Mouse (Mus musculus) neural tube, embryonic 13.5 days (tissue): ENCODE measurements around the gene Acvrl1. TPM values are rescaled to one million over a fixed set of nuclear protein-coding genes. Genes with fewer than 3 reads are reported as not detected.

ENCODE experiments used
- ATAC-seq: fragments of 200-750 bp; cut with Nextera tagmentation; 2 replicates; pipeline ENCODE4 v1.8.0; 2017; ENCODE audit warnings: low read depth, mild to moderate bottlenecking, moderate TSS enrichment, moderate library complexity
- H3K27ac ChIP-seq: fragments of 300-500 bp; sonication (generic); replicated peaks from 2 replicates; pipeline ENCODE4 v1.5.1; 2015; ENCODE audit warnings: moderate library complexity, mild to moderate bottlenecking, inconsistent platforms
- H3K27me3 ChIP-seq: fragments of 300-500 bp; sonication (generic); 2 replicates; pipeline ENCODE4 v1.6.1; 2015; ENCODE audit warnings: mild to moderate bottlenecking, inconsistent platforms
- H3K36me3 ChIP-seq: fragments of 300-500 bp; sonication (generic); 2 replicates; pipeline ENCODE4 v1.6.1; 2015; ENCODE audit warnings: mild to moderate bottlenecking, inconsistent platforms
- H3K4me1 ChIP-seq: fragments of 300-500 bp; sonication (generic); replicated peaks from 2 replicates; pipeline ENCODE4 v1.6.1; 2015; ENCODE audit warnings: inconsistent platforms
- H3K4me2 ChIP-seq: fragments of 300-500 bp; sonication (generic); 2 replicates; pipeline ENCODE4 v1.6.1; 2015; ENCODE audit warnings: inconsistent platforms, mild to moderate bottlenecking, moderate library complexity
- H3K4me3 ChIP-seq: fragments of 300-500 bp; sonication (generic); 2 replicates; pipeline ENCODE4 v1.5.1; 2015; ENCODE audit warnings: mild to moderate bottlenecking, inconsistent platforms
- H3K9ac ChIP-seq: fragments of 300-500 bp; sonication (generic); 2 replicates; pipeline ENCODE4 v1.6.1; 2015; ENCODE audit warnings: moderate library complexity, mild to moderate bottlenecking, inconsistent platforms
- H3K9me3 ChIP-seq: fragments of 300-500 bp; sonication (generic); 2 replicates; pipeline ENCODE4 v1.6.1; 2016; ENCODE audit warnings: inconsistent platforms
- WGBS: fragments of 180-500 bp; shearing (Covaris S2); methylation state at CpG from one replicate; pipeline ENCODE4 v1.1.7; 2015; 5-methylcytosine and 5-hydroxymethylcytosine counted together
- polyA plus RNA-seq: library from polyadenylated mRNA; unstranded; fragments of >200 nt; fragmentation: Nextera tagmentation; extraction: Ambion mirVana; gene quantifications from 2 replicates; pipeline ENCODE4 v1.2.1, GENCODE M21; 2015

Acvrl1 gene
- polyA plus RNA-seq, 1 experiment from 2014 or later = 8.1 TPM

- H3K9me3 ChIP-seq = no peaks in the 10 kb centered on the region
- peak; percentile 91 for ATAC-seq
- H3K36me3 ChIP-seq = no peaks in the 10 kb centered on the region
- H3K9ac ChIP-seq = no peak overlapping the region
- H3K27ac ChIP-seq = peak overlapping the region; percentile 85
- H3K4me1 ChIP-seq = peaks cover 52% of the 10 kb centered on the region
- peaks cover 6% of the 10 kb centered on the region; the same call in 1 of the 2 replicates for H3K27me3 ChIP-seq
- H3K4me3 ChIP-seq = no peak overlapping the region
- H3K4me2 ChIP-seq = peak overlapping the region; percentile 27
- 6% methylated on average over 25 of the region's 25 CpGs for WGBS
These were observed 35.3 kb upstream of the Acvrl1 start for GRCm38 (mm10) chr15:101092829-101093648.

GRCm38 (mm10) chr15:101093988-101094387 is 34.3 kb upstream of the Acvrl1 start:
- Histone ChIP-seq H3K4me1 (peaks cover 54% of the 10 kb centered on the region), H3K27me3 (peaks cover 6% of the 10 kb centered on the region; the same call in 1 of the 2 replicates), H3K36me3 (no peaks in the 10 kb centered on the region), H3K4me2 (no peak overlapping the region), H3K27ac (peak overlapping the region; percentile 85), H3K9me3 (no peaks in the 10 kb centered on the region), H3K4me3 (no peak overlapping the region), H3K9ac (no peak overlapping the region)
- ATAC-seq = no peak
- WGBS = 37% methylated on average over 6 of the region's 6 CpGs

GRCm38 (mm10) chr15:101094979-101095378 is 33.3 kb upstream of the Acvrl1 start:
- H3K9me3 ChIP-seq = no peaks in the 10 kb centered on the region
- no peak for ATAC-seq
- no peak overlapping the region for H3K9ac ChIP-seq
- no peak overlapping the region for H3K4me2 ChIP-seq
- H3K27me3 ChIP-seq = peaks cover 6% of the 10 kb centered on the region; the same call in 1 of the 2 replicates
- no peak overlapping the region for H3K27ac ChIP-seq
- H3K36me3 ChIP-seq = no peaks in the 10 kb centered on the region
- peaks cover 57% of the 10 kb centered on the region for H3K4me1 ChIP-seq
- no peak overlapping the region for H3K4me3 ChIP-seq
- 53% methylated on average over 9 of the region's 9 CpGs for whole genome bisulfite sequencing

GRCm38 (mm10) chr15:101095392-101095791 is 32.9 kb upstream of the Acvrl1 start:
- Histone ChIP-seq H3K4me1 (peaks cover 57% of the 10 kb centered on the region), H3K36me3 (no peaks in the 10 kb centered on the region), H3K27ac (no peak overlapping the region), H3K9me3 (no peaks in the 10 kb centered on the region), H3K27me3 (peaks cover 6% of the 10 kb centered on the region; the same call in 1 of the 2 replicates), H3K9ac (no peak overlapping the region), H3K4me3 (no peak overlapping the region), H3K4me2 (no peak overlapping the region)
- ATAC-seq = no peak
- 52% methylated on average over 3 of the region's 3 CpGs for WGBS

GRCm38 (mm10) chr15:101097985-101098651 is 30.2 kb upstream of the Acvrl1 start:
- ATAC-seq = no peak
- WGBS = 3% methylated on average over 28 of the region's 28 CpGs
- Histone ChIP-seq H3K9ac (peak overlapping the region; percentile 44; the same call in 1 of the 2 replicates), H3K4me2 (peak overlapping the region; percentile 42), H3K36me3 (no peaks in the 10 kb centered on the region), H3K4me1 (peaks cover 53% of the 10 kb centered on the region), H3K27me3 (peaks cover 6% of the 10 kb centered on the region; the same call in 1 of the 2 replicates), H3K9me3 (no peaks in the 10 kb centered on the region), H3K27ac (peak overlapping the region; percentile 18; the same call in 1 of the 2 replicates), H3K4me3 (peak overlapping the region; percentile 3; the same call in 1 of the 2 replicates)

- H3K9me3 ChIP-seq = no peaks in the 10 kb centered on the region
- 67% methylated on average over 3 of the region's 3 CpGs for WGBS
- no peak for ATAC-seq
These were observed 27.3 kb upstream of the Acvrl1 start for GRCm38 (mm10) chr15:101100996-101101395.

GRCm38 (mm10) chr15:101103605-101104304 is 24.6 kb upstream of the Acvrl1 start:
- Histone ChIP-seq H3K4me3 (no peak overlapping the region), H3K27me3 (no peaks in the 10 kb centered on the region), H3K4me1 (peaks cover 15% of the 10 kb centered on the region), H3K4me2 (no peak overlapping the region), H3K36me3 (no peaks in the 10 kb centered on the region), H3K9me3 (no peaks in the 10 kb centered on the region), H3K27ac (no peak overlapping the region), H3K9ac (no peak overlapping the region)
- WGBS = 51% methylated on average over 9 of the region's 9 CpGs
- ATAC-seq = no peak

More at GRCm38 (mm10) chr15:101100996-101101395, 27.3 kb upstream of the Acvrl1 start:
- Histone ChIP-seq H3K4me2 (no peak overlapping the region), H3K9ac (no peak overlapping the region), H3K27ac (no peak overlapping the region), H3K4me3 (no peak overlapping the region), H3K27me3 (no peaks in the 10 kb centered on the region), H3K36me3 (no peaks in the 10 kb centered on the region), H3K4me1 (peaks cover 33% of the 10 kb centered on the region)

- no peak overlapping the region for H3K27ac ChIP-seq
- no peaks in the 10 kb centered on the region for H3K9me3 ChIP-seq
- H3K4me1 ChIP-seq = peaks cover 11% of the 10 kb centered on the region
- 16% methylated on average over 12 of the region's 12 CpGs for WGBS
- no peak overlapping the region for H3K4me3 ChIP-seq
- H3K9ac ChIP-seq = no peak overlapping the region
- H3K36me3 ChIP-seq = no peaks in the 10 kb centered on the region
- H3K27me3 ChIP-seq = no peaks in the 10 kb centered on the region
- ATAC-seq = peak; percentile 32; the same call in 1 of the 2 replicates
- H3K4me2 ChIP-seq = 0 out of 2 replicates have a peak overlapping the region, but pooled peaks have one; percentile 25
These were observed 22.8 kb upstream of the Acvrl1 start for GRCm38 (mm10) chr15:101105496-101105994.

- Histone ChIP-seq H3K9me3 (no peaks in the 10 kb centered on the region), H3K4me1 (peaks cover 11% of the 10 kb centered on the region), H3K27ac (no peak overlapping the region), H3K4me2 (no peak overlapping the region), H3K27me3 (peaks cover 2% of the 10 kb centered on the region; the same call in 1 of the 2 replicates), H3K36me3 (no peaks in the 10 kb centered on the region), H3K4me3 (no peak overlapping the region), H3K9ac (no peak overlapping the region)
- ATAC-seq = no peak
- 82% methylated on average over 10 of the region's 10 CpGs for WGBS
These were observed 22.3 kb upstream of the Acvrl1 start for GRCm38 (mm10) chr15:101106011-101106410.

GRCm38 (mm10) chr15:101107906-101108671 is 20.2 kb upstream of the Acvrl1 start:
- Histone ChIP-seq H3K4me1 (no peaks in the 10 kb centered on the region; the same call in 1 of the 2 replicates), H3K9me3 (no peaks in the 10 kb centered on the region), H3K9ac (no peak overlapping the region), H3K4me2 (no peak overlapping the region), H3K4me3 (no peak overlapping the region), H3K27ac (no peak overlapping the region), H3K27me3 (peaks cover 6% of the 10 kb centered on the region; the same call in 1 of the 2 replicates), H3K36me3 (no peaks in the 10 kb centered on the region)
- ATAC-seq = no peak
- 84% methylated on average over 5 of the region's 5 CpGs for WGBS

GRCm38 (mm10) chr15:101113176-101113575 is 15.1 kb upstream of the Acvrl1 start:
- Histone ChIP-seq H3K9ac (no peak overlapping the region), H3K4me3 (no peak overlapping the region), H3K36me3 (no peaks in the 10 kb centered on the region), H3K27ac (0 out of 2 replicates have a peak overlapping the region, but pooled peaks have one; percentile 7), H3K27me3 (peaks cover 6% of the 10 kb centered on the region; the same call in 1 of the 2 replicates), H3K9me3 (no peaks in the 10 kb centered on the region), H3K4me1 (no peaks in the 10 kb centered on the region), H3K4me2 (no peak overlapping the region)
- WGBS = 78% methylated on average over 8 of the region's 8 CpGs
- no peak for ATAC-seq
